Mouse (Mus musculus): ENCODE data around the gene Acad11.

- TF ChIP-seq CTCF (conservative IDR thresholded peaks at IDR 0.05; ENCODE audit: insufficient read depth, insufficient read length, low read depth, low read length) (no peak), POLR2A (IDR thresholded peaks at IDR 0.05; ENCODE audit: low read depth, low read length) (no peak)
Observed at GRCm38 (mm10) chr9:104034231-104034630, 28.9 kb upstream of the Acad11 start.
